Mouse (Mus musculus): ENCODE data around the gene Cradd.
A peak's percentile ranks its signal among the peaks of the same experiment; 100 is the strongest.

Gene Cradd

DNA sequence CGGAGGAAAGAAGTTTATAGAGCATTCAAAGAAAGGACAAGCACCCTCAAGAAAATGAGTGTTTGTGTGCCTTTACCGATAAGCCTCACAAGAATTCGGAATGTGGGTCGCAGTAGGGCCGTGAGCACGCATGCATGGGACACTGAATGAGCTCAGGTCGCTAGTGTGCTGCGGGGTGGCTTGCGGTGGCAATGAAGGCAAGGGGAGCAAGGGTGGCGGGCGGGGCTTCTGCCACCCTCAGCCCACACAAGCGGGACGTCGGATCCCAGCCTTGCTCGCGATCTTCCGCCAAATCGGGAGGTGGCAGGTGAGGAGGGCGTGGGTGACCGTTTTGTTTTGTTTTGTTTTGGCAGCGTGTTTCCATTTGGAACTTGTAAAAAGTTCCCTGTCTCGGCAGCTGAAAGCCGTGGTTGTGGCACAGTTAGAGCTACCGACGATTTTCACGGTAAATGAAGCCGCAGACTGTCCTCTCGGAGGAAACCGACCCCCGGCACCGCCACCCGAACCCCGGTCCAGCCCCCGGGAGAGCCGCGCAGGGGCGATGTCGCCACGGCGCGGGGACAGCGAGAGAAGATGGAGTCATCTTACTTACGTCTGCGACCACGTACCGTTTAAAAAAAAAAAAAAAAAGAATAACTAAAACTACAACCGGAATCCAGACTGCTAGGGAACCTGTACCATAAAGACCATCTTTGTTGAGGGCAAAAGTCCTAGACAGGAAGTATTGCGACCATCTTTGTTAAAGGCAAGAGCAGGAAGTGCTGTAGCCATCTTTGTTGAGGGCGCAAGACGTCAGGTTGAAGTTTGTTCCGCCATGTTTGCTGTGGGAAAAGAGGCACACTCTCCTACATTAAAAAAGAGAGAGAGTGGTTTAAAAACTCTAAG, at the start of gene Cradd:
Gene Cradd (minus strand): TSS at position 741 of the 885 bp plus-strand sequence.
- peak; percentile 69 for DNase-seq

GRCm38 (mm10) chr10:95373340-95373739, 49.4 kb upstream of the Cradd start:
- DNase-seq = no peak

DNA sequence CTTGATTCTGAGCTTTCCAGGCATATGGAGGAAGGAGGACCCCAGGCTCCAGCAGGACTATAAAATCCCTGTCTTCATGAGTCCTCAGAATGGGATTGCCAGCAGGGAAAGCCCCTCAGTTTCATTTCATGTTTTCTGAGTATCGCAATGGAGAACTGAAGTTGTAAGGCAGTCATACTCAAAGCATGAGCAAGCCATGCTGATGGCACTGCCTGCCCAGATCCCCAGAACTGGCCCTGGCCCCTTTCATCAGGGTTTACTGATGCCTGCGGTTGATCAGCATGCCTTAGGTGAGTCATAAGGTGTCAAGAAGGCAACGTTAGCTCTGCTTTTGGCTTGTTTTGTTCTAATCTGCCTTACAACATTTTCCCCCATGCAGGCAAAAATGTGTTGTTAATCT, 48.0 kb upstream of the Cradd start:
- DNase-seq = no peak

DNA sequence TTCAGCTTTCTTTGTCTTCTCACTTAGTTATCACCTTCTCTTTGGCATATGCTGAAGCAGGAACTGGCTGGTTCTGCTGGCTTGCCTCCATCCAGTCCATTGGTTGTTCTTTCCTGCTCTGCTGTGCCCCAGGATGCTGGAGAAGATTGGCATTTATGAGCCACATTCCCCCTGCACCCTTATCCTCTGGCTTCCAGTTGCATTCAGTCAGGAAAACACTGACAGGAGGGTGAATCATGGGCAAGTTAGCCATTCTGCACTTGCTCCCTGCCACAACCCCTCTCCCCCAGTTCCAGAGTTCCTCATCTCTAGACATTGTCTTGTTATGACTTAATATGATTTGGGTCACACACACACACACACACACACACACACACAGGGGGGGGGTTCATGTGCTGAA, 45.3 kb upstream of the Cradd start:
- DNase-seq = no peak

GRCm38 (mm10) chr10:95368151-95368550, 44.2 kb upstream of the Cradd start:
- no peak for DNase-seq

DNA sequence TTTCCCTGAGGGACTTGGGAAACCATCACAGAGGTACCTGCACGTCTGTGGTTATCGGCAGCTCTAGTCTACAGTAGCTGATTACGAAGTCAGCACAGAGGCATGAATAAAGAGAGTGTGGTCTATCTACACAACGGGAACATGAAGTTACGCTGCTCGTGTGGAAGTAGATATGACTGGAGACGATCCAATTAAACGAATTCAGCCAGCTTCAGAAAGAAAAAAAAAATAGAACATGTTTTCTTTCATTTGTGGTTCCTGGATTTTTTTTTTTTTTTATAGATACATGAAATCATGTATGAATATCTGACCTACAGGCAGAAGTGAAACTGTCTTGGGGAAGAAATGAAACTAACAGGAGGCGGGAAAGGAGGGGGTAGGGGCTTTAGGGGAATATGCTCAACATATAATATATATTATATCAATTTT, 43.7 kb upstream of the Cradd start:
- no peak for DNase-seq

DNA sequence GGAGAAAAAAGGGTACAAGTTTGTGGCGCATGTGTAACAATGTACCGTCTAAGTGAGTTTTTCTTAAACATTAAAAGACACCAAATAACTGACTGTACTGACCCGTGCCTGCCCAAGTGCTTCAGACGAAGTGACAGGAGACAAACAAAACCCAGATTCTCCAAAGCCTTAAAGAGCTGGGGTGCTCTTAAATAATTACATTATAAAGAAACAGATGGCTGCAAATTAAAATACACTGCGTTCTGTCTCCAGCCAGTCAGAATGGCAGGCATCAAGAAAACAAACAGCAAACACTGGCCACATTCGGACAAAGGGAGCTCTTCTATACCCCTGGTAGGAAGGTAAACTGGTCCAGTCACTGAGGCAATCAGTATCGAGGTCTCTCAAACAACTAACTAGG, 43.3 kb upstream of the Cradd start:
- DNase-seq = no peak

GRCm38 (mm10) chr10:95362326-95362725, 38.4 kb upstream of the Cradd start:
- no peak for DNase-seq

- no peak for DNase-seq
These were observed 37.4 kb upstream of the Cradd start for GRCm38 (mm10) chr10:95361260-95361841.

GRCm38 (mm10) chr10:95360048-95360447, 36.1 kb upstream of the Cradd start:
- no peak for DNase-seq

GRCm38 (mm10) chr10:95357721-95358120, 33.8 kb upstream of the Cradd start:
- DNase-seq = no peak

GRCm38 (mm10) chr10:95356711-95357110, 32.8 kb upstream of the Cradd start:
- no peak for DNase-seq

- DNase-seq = no peak
These were observed 31.8 kb upstream of the Cradd start for GRCm38 (mm10) chr10:95355678-95356268.

DNA sequence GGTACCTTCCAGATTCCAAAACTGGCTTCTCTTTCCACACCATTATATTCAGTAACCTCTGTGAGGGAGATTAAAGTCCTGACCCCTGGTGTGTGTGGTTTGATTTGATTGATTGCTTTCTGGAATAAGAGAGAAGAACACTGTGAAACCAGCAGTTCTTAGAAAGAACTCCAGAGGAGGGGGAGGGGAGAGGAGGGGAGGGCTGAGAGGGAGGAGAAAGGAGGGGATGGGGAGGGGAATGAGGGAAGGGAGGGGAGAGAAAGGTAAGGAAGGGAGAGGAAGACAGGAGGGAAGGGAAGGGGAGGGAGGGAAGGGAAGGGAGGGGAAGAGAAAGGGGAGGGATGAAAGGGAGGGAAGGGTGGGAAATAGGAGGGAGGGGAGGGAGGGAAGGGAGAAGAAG, 30.7 kb upstream of the Cradd start:
- DNase-seq = no peak

DNA sequence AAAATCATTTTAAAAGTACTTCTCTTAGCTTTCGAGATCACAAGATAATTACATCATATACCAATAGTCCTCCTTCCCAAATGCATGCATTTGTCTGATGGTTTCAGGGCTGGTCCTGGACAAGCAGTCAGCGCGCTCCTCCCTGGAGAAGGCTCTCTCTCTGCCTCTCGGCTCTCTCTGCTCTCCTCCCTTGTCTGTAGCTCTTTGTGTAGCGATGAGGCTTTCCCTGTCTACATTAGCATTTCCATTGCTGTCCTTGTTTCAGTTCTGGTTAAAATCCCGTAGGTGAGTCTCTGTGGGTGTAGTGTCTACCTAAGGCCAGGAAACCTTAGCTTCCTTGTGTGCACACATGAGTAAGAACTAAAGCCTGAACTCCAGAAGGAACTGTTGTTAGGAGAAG, 30.1 kb upstream of the Cradd start:
- DNase-seq = no peak

DNA sequence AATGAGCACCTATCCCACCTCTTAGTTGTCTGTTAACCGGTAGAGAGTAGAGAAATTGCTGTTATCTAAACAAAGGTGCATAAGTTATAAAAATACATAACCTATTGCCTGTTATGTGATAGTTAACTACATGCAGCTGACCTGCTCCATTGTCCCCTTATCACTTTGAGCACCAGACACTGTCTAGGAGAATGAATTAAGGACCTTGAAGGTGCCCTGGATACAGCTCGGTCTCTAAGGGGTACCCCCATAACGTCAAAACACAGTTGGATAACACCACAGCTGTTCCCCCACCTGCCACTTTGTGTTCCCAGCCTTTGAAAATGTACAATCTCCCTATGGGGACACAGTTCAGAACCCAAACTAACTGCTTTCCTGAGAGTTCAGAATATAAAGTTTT, 24.5 kb upstream of the Cradd start:
- DNase-seq = no peak

DNA sequence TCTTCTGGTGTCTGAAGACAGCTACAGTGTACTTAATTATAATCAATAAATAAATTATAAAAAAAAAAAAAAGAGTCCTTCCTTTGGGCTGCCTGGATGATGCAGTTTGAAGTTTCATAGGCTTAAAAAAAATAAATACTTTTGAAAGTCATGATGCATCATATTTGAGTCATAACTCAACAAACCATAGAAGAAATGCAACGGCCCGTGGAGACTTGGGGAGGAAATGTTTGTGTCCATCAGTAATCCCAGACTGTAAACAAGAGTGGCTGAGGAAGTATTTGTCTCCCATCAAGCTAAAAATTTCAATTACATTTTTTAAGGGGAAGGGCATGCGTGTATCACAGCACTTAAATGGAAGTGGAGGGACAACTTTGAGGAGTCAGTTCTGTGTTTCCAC, 23.8 kb upstream of the Cradd start:
- no peak for DNase-seq

DNA sequence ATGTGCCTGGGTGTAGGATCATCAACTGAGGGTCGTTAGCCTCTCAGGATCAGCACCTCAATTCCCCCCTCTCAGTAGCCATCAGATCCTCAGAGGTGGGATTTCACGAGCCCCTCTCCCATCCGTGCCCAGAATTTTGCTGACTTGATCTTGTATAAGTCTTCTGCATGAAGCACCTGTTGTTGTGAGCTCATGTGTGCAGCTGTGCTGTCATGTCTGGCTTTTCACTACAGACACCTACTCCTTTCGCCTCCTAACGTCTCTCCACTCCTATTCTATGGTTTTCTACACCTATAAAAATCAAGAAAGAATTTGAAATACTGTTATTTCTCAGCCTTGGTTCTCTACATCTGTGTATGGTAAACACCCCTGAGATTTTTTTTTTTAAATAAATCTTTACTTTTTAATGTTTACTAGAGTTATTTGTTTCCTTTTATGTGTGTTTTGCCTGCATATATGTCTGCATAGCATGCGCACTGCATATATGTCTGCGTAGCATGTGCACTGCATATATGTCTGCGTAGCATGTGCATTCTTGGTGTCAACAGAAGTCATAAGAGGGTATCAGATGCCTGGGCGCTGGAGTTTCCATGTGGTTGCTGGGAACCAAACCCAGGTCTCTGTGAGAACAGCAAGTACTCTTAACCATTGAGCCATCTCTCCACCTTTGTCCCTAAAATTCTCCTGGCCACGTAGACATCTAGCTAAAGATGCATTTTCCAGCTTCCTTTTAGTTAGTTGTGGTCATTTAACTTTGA, 19.1 kb upstream of the Cradd start:
- DNase-seq = no peak

DNA sequence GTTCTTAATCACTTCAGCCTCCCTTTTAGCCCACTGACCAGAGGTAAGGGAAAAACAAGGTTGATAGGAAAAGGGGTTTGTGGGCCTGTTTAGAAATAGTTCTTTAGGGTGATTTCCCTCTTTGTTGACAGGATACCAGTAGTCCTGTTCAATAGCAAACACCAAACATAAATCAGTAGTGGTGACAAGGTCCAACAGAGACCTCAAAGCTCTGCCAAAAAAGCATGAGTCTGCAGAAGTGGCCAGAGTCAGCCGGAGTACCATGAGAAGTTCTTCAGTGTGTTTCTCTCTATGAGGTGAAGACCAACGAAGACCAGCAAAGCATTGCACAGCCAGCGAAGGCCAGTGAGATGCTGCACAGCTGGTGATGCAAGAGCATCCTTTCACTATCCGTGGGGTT, 16.7 kb upstream of the Cradd start:
- no peak for DNase-seq

DNA sequence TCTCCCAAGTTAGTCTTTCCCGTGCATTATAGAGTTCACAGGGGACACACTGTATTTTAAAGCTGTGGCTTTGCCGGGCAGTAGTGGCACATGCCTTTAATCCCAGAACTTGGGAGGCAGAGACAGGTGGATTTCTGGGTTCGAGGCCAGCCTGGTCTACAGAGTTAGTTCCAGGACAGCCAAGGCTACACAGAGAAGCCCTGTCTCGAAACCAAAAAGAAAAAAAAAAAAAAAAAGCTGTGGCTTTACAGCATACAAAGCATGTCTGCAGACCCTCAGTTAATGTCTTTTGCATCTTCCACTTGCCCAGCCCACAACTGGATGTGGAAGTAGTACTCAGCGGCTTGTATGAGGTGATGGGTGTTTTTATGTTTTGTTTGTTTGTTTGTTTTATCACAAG, 13.7 kb upstream of the Cradd start:
- DNase-seq = no peak

GRCm38 (mm10) chr10:95336781-95337544, 13.0 kb upstream of the Cradd start:
- DNase-seq = no peak

DNA sequence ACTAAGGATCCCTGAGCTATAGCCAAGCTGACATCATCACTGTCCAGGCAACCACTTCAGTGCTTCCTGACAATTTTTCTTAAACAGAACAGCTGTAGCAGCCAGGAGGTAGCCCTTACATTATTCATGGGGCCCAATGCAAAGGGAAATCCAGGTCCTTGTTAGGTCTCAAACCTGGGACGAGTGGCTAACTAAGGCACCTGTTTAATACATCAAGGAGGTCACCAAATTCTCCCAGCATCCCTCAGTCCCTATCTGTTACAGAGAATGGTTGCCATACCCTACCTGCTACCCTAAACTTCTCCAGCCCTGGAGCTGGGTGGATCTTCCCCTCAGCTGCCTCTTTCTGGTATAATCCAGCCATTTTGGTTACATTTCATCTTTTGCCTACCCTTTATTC, 10.9 kb upstream of the Cradd start:
- DNase-seq = no peak

GRCm38 (mm10) chr10:95332596-95332995, 8.7 kb upstream of the Cradd start:
- no peak for DNase-seq

Measured in right cerebral cortex, postnatal 4 days (tissue).